8 mouse cellular contexts compared by ENCODE assay signal in genomic region chr15:97327500-97328081, GRCm38 (mm10).
DNase-seq lines count a peak whose midpoint lies in the region.

No protein-coding gene starts in this region.

- H3K36me3 ChIP-seq in limb, embryonic 10.5 days, result no peaks in the 10 kb centered on the region

- no peaks in the 10 kb centered on the region for H3K27me3 ChIP-seq in limb, embryonic 10.5 days (ENCODE audit: low read depth, poor library complexity, severe bottlenecking)

- peak; percentile 42 for DNase-seq in embryo, embryonic 10.5 days (ENCODE audit: low spot score)
- no peak for DNase-seq in embryo, embryonic 11 days
- DNase-seq in right cerebral cortex, postnatal 4 days, result peak; percentile 49
- no peak for DNase-seq in right cerebral cortex, postnatal 25 days
- peak; percentile 57 for DNase-seq in limb, embryonic 10.5 days (ENCODE audit: low spot score)
- peak; percentile 30 to 65 for DNase-seq in spleen, adult 18-20 months
- no peak for DNase-seq in right cerebral cortex, postnatal 10 days (ENCODE audit: low spot score in 2 of 2)
- DNase-seq in left cerebral cortex, postnatal 10 days (ENCODE audit: extremely low spot score in 1 of 2, low spot score in 2 of 2), result no peak

- 66% methylated on average over 18 of the region's 18 CpGs for WGBS in limb, embryonic 10.5 days

- H3K27ac ChIP-seq in limb, embryonic 10.5 days, result no peak overlapping the region

- no peaks in the 10 kb centered on the region for H3K9me3 ChIP-seq in limb, embryonic 10.5 days (replicated peaks)

- no peak overlapping the region for H3K4me3 ChIP-seq in limb, embryonic 10.5 days

- H3K4me1 ChIP-seq in limb, embryonic 10.5 days, result 0 out of 2 replicates have a peak, but pooled peaks cover 2% of the 10 kb centered on the region

- intact Hi-C loops in left cerebral cortex, postnatal 10 days (cut with DNase I), result no loop called here

Comparison
In these comparisons a context has a peak if more than half of its experiments do, and no peak if none do; other contexts are left out.
1. DNase-seq: peak in embryo, embryonic 10.5 days (single experiment), right cerebral cortex, postnatal 4 days (single experiment), limb, embryonic 10.5 days (single experiment) and spleen, adult 18-20 months (2 of 2); none in embryo, embryonic 11 days (single experiment), right cerebral cortex, postnatal 25 days (single experiment), right cerebral cortex, postnatal 10 days (0 of 2) and left cerebral cortex, postnatal 10 days (0 of 2).